Mouse (Mus musculus): ENCODE data around the gene Harbi1. TPM values are rescaled to one million over a fixed set of nuclear protein-coding genes. Genes with fewer than 3 reads are reported as not detected.

Harbi1 gene
- polyA plus RNA-seq, 1 experiment from 2014 or later: 11.8 TPM

GRCm38 (mm10) chr2:91682850-91683249, 27.8 kb upstream of the Harbi1 start:
- Histone ChIP-seq H3K36me3 (peaks cover 92% of the 10 kb centered on the region), H3K27me3 (replicated peaks) (no peaks in the 10 kb centered on the region), H3K4me2 (no peak overlapping the region), H3K4me1 (no peaks in the 10 kb centered on the region), H3K9ac (no peak overlapping the region), H3K4me3 (no peak overlapping the region), H3K9me3 (no peaks in the 10 kb centered on the region), H3K27ac (replicated peaks) (no peak overlapping the region)
- ATAC-seq (ENCODE audit: extremely low read depth, insufficient number of reproducible peaks, low FRiP score, low TSS enrichment): no peak
- 37% methylated on average over 4 of the region's 4 CpGs for WGBS

- no peaks in the 10 kb centered on the region for H3K27me3 ChIP-seq (replicated peaks)
- no peak overlapping the region for H3K4me2 ChIP-seq
- no peaks in the 10 kb centered on the region for H3K4me1 ChIP-seq
- no peaks in the 10 kb centered on the region for H3K9me3 ChIP-seq
- H3K9ac ChIP-seq: no peak overlapping the region
- ATAC-seq (ENCODE audit: extremely low read depth, insufficient number of reproducible peaks, low FRiP score, low TSS enrichment): no peak
- H3K4me3 ChIP-seq: no peak overlapping the region
- 77% methylated on average over 8 of the region's 8 CpGs for WGBS
- no peak overlapping the region for H3K27ac ChIP-seq (replicated peaks)
- peaks cover 91% of the 10 kb centered on the region for H3K36me3 ChIP-seq
Measured at GRCm38 (mm10) chr2:91683919-91684318, 26.7 kb upstream of the Harbi1 start.

GRCm38 (mm10) chr2:91689452-91689851, 21.2 kb upstream of the Harbi1 start:
- ATAC-seq (ENCODE audit: extremely low read depth, insufficient number of reproducible peaks, low FRiP score, low TSS enrichment): no peak
- H3K4me1 ChIP-seq: no peaks in the 10 kb centered on the region
- WGBS: 65% methylated on average over 7 of the region's 7 CpGs
- no peak overlapping the region for H3K4me3 ChIP-seq
- H3K27me3 ChIP-seq (replicated peaks): no peaks in the 10 kb centered on the region
- no peaks in the 10 kb centered on the region for H3K9me3 ChIP-seq
- no peak overlapping the region for H3K9ac ChIP-seq
- 0 out of 2 replicates have a peak overlapping the region, but pooled peaks have one; percentile 32 for H3K27ac ChIP-seq (replicated peaks)
- peaks cover 79% of the 10 kb centered on the region for H3K36me3 ChIP-seq
- no peak overlapping the region for H3K4me2 ChIP-seq

- Histone ChIP-seq H3K36me3 (peaks cover 32% of the 10 kb centered on the region), H3K9ac (no peak overlapping the region), H3K4me3 (no peak overlapping the region), H3K27ac (replicated peaks) (peak overlapping the region; percentile 45; the same call in 1 of the 2 replicates), H3K9me3 (no peaks in the 10 kb centered on the region), H3K27me3 (replicated peaks) (no peaks in the 10 kb centered on the region), H3K4me1 (peaks cover 30% of the 10 kb centered on the region), H3K4me2 (no peak overlapping the region)
- ATAC-seq (ENCODE audit: extremely low read depth, insufficient number of reproducible peaks, low FRiP score, low TSS enrichment): no peak
- WGBS: 62% methylated on average over 10 of the region's 10 CpGs
Measured at GRCm38 (mm10) chr2:91695436-91696224, 15.0 kb upstream of the Harbi1 start.

GRCm38 (mm10) chr2:91696225-91696590, 14.4 kb upstream of the Harbi1 start:
- Histone ChIP-seq H3K9ac (no peak overlapping the region), H3K4me1 (peaks cover 30% of the 10 kb centered on the region), H3K27me3 (replicated peaks) (no peaks in the 10 kb centered on the region), H3K4me3 (no peak overlapping the region), H3K27ac (replicated peaks) (peak overlapping the region; percentile 45; the same call in 1 of the 2 replicates), H3K36me3 (peaks cover 31% of the 10 kb centered on the region), H3K4me2 (no peak overlapping the region), H3K9me3 (no peaks in the 10 kb centered on the region)
- 24% methylated on average over 1 of the region's 1 CpGs for WGBS
- no peak for ATAC-seq (ENCODE audit: extremely low read depth, insufficient number of reproducible peaks, low FRiP score, low TSS enrichment)

GRCm38 (mm10) chr2:91699225-91699624, 11.4 kb upstream of the Harbi1 start:
- Histone ChIP-seq H3K27ac (replicated peaks) (no peak overlapping the region; the same call in 1 of the 2 replicates), H3K27me3 (replicated peaks) (no peaks in the 10 kb centered on the region), H3K36me3 (peaks cover 9% of the 10 kb centered on the region), H3K4me2 (no peak overlapping the region), H3K9ac (no peak overlapping the region), H3K4me3 (no peak overlapping the region), H3K9me3 (no peaks in the 10 kb centered on the region), H3K4me1 (peaks cover 30% of the 10 kb centered on the region)
- ATAC-seq (ENCODE audit: extremely low read depth, insufficient number of reproducible peaks, low FRiP score, low TSS enrichment): no peak
- 29% methylated on average over 1 of the region's 1 CpGs for WGBS

GRCm38 (mm10) chr2:91701366-91701765, 9.3 kb upstream of the Harbi1 start:
- no peak overlapping the region for H3K9ac ChIP-seq
- peaks cover 17% of the 10 kb centered on the region for H3K4me1 ChIP-seq
- H3K27ac ChIP-seq (replicated peaks): no peak overlapping the region
- H3K4me3 ChIP-seq: no peak overlapping the region
- ATAC-seq (ENCODE audit: extremely low read depth, insufficient number of reproducible peaks, low FRiP score, low TSS enrichment): no peak
- no peaks in the 10 kb centered on the region for H3K9me3 ChIP-seq
- no peak overlapping the region for H3K4me2 ChIP-seq
- no peaks in the 10 kb centered on the region for H3K36me3 ChIP-seq
- 93% methylated on average over 2 of the region's 2 CpGs for WGBS
- no peaks in the 10 kb centered on the region for H3K27me3 ChIP-seq (replicated peaks)

GRCm38 (mm10) chr2:91705736-91706135, 4.9 kb upstream of the Harbi1 start:
- Histone ChIP-seq H3K9ac (no peak overlapping the region), H3K27me3 (replicated peaks) (no peaks in the 10 kb centered on the region), H3K4me1 (peaks cover 10% of the 10 kb centered on the region), H3K27ac (replicated peaks) (no peak overlapping the region), H3K36me3 (peaks cover 3% of the 10 kb centered on the region; the same call in 1 of the 2 replicates), H3K4me2 (no peak overlapping the region), H3K9me3 (no peaks in the 10 kb centered on the region), H3K4me3 (no peak overlapping the region)
- no peak for ATAC-seq (ENCODE audit: extremely low read depth, insufficient number of reproducible peaks, low FRiP score, low TSS enrichment)
- WGBS: 77% methylated on average over 6 of the region's 6 CpGs

- H3K4me3 ChIP-seq: no peak overlapping the region
- no peak overlapping the region for H3K27ac ChIP-seq (replicated peaks)
- no peak overlapping the region for H3K9ac ChIP-seq
- no peaks in the 10 kb centered on the region for H3K27me3 ChIP-seq (replicated peaks)
- no peak overlapping the region for H3K4me2 ChIP-seq
- no peaks in the 10 kb centered on the region for H3K9me3 ChIP-seq
- H3K4me1 ChIP-seq: peaks cover 13% of the 10 kb centered on the region
- ATAC-seq (ENCODE audit: extremely low read depth, insufficient number of reproducible peaks, low FRiP score, low TSS enrichment): no peak
- peaks cover 3% of the 10 kb centered on the region; the same call in 1 of the 2 replicates for H3K36me3 ChIP-seq
Measured at GRCm38 (mm10) chr2:91706456-91706855, 4.2 kb upstream of the Harbi1 start.

- Histone ChIP-seq H3K36me3 (peaks cover 6% of the 10 kb centered on the region), H3K27ac (replicated peaks) (no peak overlapping the region), H3K4me3 (no peak overlapping the region), H3K4me2 (no peak overlapping the region), H3K9ac (no peak overlapping the region), H3K4me1 (peaks cover 21% of the 10 kb centered on the region), H3K9me3 (no peaks in the 10 kb centered on the region), H3K27me3 (replicated peaks) (no peaks in the 10 kb centered on the region)
- no peak for ATAC-seq (ENCODE audit: extremely low read depth, insufficient number of reproducible peaks, low FRiP score, low TSS enrichment)
- 93% methylated on average over 6 of the region's 6 CpGs for WGBS
Measured at GRCm38 (mm10) chr2:91708361-91708760, 2.3 kb upstream of the Harbi1 start.

GRCm38 (mm10) chr2:91711256-91711925, 739 bp downstream of the Harbi1 start:
- H3K4me1 ChIP-seq: peaks cover 21% of the 10 kb centered on the region
- no peak for ATAC-seq (ENCODE audit: extremely low read depth, insufficient number of reproducible peaks, low FRiP score, low TSS enrichment)
- peak overlapping the region; percentile 93 for H3K4me3 ChIP-seq
- peak overlapping the region; percentile 83 for H3K27ac ChIP-seq (replicated peaks)
- no peaks in the 10 kb centered on the region for H3K9me3 ChIP-seq
- 2% methylated on average over 8 of the region's 8 CpGs for WGBS
- peak overlapping the region; percentile 92 for H3K4me2 ChIP-seq
- peak overlapping the region; percentile 92 for H3K9ac ChIP-seq
- H3K36me3 ChIP-seq: peaks cover 7% of the 10 kb centered on the region
- no peaks in the 10 kb centered on the region for H3K27me3 ChIP-seq (replicated peaks)

Measured in heart, embryonic 13.5 days (tissue).